Mouse (Mus musculus) gastrocnemius, adult 2 months (tissue): ENCODE measurements around the gene Ap2a2. TPM values are rescaled to one million over a fixed set of nuclear protein-coding genes. Genes with fewer than 3 reads are reported as not detected.
"Not testable (repeated sequence)": the region's sequence is repeated elsewhere in the genome, so short reads cannot be mapped to it uniquely, and the experiment has no call there.

Source experiments
- DNase-seq: peaks from one replicate; pipeline ENCODE4 v3.0.0; 2022
- H3K27ac ChIP-seq: fragments of 200-600 bp; 2 replicates; pipeline ENCODE4 v1.8.1; 2022; ENCODE audit warnings: mild to moderate bottlenecking
- H3K4me3 ChIP-seq: fragments of 200-600 bp; 2 replicates; pipeline ENCODE4 v1.8.1; 2022; ENCODE audit warnings: mild to moderate bottlenecking, moderate library complexity
- CTCF ChIP-seq: fragments of 200-600 bp; IDR thresholded peaks from 2 replicates; pipeline ENCODE4 v1.8.1; 2022; ENCODE audit warnings: antibody characterized with exemption, mild to moderate bottlenecking, moderate library complexity
- intact Hi-C: fragments of 180-260 bp; cut with DNase I; formaldehyde crosslinking; loops from one replicate; pipeline ENCODE4 v1.15.1; 2025
- total RNA-seq, 2 experiments: library from RNA; stranded (reverse); gene quantifications; 2 replicates each; pipeline ENCODE4 v1.2.3; 2021

Ap2a2 gene
- total RNA-seq, 2 experiments from 2014 or later = 52.2 to 52.9 TPM

DNA sequence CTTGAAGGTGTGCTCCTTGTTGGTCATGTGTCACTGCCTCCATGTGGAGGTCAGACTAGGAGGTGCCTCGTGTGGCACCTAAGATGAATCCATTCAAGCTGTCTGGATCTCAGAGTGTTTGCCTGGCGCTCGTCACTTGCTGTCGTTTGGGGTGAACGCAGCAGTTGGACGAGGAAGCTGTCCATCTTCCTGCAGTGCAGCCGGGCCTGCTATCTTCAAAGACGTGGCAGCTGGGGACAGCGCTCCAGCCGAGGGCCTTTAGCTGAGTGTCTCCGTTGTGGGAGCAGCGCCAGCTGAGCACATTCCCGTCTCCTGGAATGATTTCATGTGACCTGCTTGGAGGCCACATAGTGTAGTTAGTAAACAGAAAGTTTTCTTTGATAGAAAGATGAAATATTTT is 50.8 kb downstream of the Ap2a2 start:
- intact Hi-C loops = no loop called here
- Histone ChIP-seq H3K4me3 (no peak overlapping the region), H3K27ac (peak overlapping the region; percentile 51; the same call in 1 of the 2 replicates)
- TF ChIP-seq CTCF = no peak
- no peak for DNase-seq

DNA sequence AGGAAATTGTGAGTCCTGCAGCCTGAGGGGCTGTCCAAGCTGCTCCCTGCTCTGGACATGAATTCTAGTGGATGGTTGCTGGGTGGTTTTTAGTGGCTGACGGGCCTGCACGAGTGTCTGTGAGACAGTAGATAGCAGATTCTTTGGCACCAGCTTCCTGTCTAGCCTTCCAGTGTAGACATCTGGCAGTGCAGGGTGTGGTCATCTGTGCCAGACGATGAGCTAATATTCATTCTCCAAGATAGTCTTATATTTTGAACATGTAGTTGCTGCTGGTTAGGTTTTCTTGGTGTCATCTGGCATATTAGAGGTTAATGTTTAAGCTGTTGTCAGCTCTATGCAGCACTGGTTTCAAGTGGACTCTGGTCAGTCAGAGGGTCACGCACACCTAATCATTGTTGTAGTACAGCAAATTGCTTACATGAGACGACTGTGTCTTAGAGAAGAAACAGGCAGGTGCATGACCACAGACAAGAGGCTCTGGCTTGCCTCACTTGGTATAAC is 52.4 kb downstream of the Ap2a2 start:
- DNase-seq = no peak
- intact Hi-C loops = no loop called here
- TF ChIP-seq CTCF = no peak
- H3K27ac ChIP-seq = no peak overlapping the region
- H3K4me3 ChIP-seq = no peak overlapping the region

DNA sequence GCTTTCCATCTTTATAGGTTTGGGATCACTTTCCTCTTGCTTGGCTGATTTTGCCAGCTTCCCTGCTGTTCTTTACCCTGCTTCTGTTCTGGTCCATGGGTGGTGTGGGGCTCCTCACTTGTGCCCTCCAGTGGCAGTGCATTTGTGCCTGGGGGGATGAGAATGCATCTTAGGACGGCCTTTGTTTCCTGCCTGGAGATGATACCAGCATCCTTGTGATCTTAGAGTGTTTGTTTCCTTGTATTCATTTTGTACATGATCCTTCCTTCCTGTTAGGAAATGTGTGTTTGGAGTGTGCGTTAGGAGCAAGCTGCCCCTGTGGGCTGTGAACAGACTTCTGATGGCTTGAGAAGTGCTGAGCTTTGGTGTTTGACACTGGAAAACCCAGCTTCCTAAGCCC is 62.2 kb downstream of the Ap2a2 start:
- DNase-seq = peak; percentile 13
- peak; percentile 15; the same call in 1 of the 2 replicates for TF ChIP-seq CTCF
- no peak overlapping the region for H3K4me3 ChIP-seq
- no peak overlapping the region for H3K27ac ChIP-seq
- intact Hi-C loops = no loop called here

DNA sequence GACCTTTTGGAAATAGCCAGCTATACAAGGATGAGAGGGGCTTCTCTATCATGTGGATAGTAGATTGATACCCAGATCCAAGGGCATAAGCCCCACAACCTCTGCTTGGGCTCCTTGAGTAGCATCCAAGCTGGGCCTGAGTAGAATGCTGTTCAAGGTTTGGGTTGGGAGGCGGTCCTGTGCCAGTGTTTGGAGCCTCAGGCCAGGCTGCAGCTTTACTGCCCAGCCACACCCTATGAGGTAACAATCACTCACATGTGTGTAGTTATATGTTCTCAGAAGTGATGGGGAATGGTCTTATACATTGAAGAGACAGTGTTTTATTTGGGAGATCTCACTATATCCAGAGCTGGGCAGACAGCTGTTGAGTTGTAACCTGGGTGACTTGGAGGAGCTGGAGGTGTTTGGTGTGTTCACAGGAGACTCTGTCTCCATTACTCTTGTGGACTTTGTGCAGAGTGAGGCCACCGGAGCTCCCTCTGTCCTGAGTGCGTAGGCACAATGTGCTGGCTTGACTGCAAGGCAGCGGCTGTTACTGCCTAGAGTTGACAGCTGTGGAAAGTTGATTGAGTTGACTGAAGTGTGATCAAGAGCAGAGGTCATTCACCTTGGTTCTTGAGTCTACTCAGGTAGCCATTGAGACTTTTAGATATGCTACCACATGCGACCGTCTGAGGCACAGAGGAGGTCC is 63.3 kb downstream of the Ap2a2 start:
- intact Hi-C loops = no loop called here
- no peak overlapping the region for H3K27ac ChIP-seq
- no peak for TF ChIP-seq CTCF
- no peak overlapping the region for H3K4me3 ChIP-seq
- peak; percentile 12 for DNase-seq

DNA sequence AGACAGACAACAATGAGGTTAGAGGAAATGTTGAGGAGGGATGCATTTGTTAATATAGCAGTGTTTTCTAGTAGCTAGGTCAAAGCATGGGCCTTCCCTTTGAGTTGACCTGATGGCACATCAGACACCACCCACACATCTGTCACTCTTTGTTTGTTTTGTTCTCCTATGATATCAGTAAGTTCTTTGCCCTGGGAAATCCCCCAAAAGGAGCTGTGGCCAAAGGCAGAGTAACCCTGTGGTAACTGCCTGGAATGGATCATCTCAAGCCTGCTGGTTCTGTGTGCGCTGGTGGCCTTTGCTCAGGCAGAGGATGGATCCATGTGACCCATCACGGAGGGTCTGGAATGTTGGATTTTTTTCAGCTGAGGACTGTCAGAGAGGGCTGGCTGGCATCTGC is 66.0 kb downstream of the Ap2a2 start:
- no peak overlapping the region for H3K4me3 ChIP-seq
- peak; percentile 10 for DNase-seq
- intact Hi-C loops = no loop called here
- no peak for TF ChIP-seq CTCF
- no peak overlapping the region for H3K27ac ChIP-seq

DNA sequence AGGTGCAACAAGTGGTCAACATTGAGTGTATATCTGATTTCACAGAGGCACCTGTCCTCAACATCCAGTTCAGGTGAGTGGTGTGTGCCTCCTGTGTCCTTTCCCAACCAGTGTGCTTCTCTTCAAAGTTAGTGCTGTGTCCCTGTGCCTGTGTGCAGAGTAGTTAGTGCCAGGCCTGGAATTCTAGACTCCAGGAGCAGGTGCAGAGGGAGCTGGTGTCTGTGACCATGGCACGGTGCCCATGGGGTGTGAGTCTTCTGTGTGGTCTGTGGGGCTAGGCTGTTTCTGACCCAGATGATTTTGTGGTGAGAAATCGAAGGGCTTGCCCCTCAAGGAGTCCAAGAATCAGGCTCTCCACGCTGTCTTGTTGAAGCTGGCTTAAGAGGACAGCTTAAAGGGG is 67.3 kb downstream of the Ap2a2 start:
- DNase-seq = peak; percentile 50
- H3K27ac ChIP-seq = no peak overlapping the region
- intact Hi-C loops = no loop called here
- no peak overlapping the region for H3K4me3 ChIP-seq
- no peak for TF ChIP-seq CTCF

DNA sequence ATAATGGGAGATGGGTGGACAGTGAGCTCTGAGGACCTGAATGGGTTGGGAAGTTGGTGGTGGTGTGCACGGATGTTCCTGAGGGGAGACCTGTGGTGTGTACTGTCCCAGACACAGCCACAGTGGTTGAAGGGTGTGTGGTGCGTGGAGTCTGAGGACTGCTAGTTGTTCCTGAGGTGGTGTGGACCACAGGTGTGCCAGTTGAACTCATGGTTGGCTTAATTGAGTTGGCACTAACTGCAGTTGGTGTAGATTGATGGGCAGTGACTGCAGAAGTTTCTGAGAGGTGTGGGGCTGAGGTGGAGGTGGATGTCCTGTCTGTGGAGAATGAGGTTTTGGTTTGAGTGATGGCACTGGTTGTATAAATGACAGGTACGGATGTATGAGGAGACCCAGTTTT is 76.1 kb downstream of the Ap2a2 start:
- H3K4me3 ChIP-seq, DNase-seq, H3K27ac ChIP-seq, intact Hi-C loops: not testable (repeated sequence)

DNA sequence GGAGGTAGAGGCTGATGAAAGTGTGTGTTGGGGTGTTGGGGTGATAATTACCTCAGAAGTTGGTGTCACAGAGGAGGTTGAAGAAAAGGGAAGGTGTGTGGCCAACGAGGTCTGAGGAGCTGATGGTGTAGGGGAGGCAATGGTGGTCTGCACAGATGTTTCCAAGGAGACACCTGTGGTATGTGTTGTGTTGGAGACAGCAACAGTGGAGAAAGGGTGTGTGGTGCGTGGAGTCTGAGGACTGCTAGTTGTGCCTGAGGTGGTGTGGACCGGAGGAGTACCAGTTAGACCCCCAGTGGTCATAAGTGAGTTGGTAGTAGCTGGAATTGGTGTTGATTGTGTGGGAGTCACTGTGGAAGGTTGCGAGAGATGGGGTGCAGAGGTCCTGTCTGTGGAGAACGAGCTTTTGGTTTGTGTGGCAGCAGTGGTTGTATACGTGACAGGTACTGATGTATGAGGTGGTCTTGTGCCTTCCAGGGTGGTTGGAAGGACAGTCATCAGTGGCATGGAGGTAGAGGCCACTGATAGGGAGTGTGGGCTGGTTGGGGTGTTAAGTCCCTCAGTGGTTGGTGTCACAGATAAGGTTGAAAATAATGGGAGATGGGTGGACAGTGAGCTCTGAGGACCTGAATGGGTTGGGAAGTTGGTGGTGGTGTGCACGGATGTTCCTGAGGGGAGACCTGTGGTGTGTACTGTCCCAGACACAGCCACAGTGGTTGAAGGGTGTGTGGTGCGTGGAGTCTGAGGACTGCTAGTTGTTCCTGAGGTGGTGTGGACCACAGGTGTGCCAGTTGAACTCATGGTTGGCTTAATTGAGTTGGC is 76.8 kb downstream of the Ap2a2 start:
- H3K27ac ChIP-seq, intact Hi-C loops, DNase-seq, H3K4me3 ChIP-seq: not testable (repeated sequence)

DNA sequence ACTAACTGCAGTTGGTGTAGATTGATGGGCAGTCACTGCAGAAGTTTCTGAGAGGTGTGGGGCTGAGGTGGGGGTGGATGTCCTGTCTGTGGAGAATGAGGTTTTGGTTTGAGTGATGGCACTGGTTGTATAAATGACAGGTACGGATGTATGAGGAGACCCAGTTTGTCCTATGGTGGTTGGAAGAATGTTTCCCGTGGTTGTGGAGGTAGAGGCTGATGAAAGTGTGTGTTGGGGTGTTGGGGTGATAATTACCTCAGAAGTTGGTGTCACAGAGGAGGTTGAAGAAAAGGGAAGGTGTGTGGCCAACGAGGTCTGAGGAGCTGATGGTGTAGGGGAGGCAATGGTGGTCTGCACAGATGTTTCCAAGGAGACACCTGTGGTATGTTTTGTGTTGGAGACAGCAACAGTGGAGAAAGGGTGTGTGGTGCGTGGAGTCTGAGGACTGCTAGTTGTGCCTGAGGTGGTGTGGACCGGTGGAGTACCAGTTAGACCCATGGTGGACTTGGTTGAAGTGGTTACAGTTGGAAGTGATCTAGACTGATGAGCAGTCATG is 77.4 kb downstream of the Ap2a2 start:
- intact Hi-C loops = not testable (repeated sequence)

DNA sequence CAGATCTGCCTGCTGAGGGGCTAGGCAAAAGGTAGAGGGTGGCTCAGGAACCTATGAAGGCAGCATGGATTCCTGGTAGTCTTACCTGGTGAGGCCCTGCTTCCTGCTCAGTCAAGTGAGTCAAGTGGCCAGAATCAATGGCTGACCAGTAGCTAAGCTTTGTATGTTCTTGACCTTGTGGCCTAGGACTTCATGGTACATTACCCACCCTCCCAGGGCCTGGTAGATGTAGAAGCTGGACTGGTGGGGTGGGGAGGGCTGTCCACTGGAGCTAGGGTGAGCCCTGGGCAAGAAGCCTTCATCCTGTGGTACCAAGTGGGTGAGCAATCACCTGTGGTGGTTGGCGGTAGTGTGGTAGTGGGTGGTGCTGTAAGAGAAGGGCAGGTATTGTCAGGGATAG is 80.4 kb downstream of the Ap2a2 start:
- no peak for TF ChIP-seq CTCF
- no peak overlapping the region for H3K4me3 ChIP-seq
- H3K27ac ChIP-seq = no peak overlapping the region
- peak; percentile 8 for DNase-seq
- intact Hi-C loops = no loop called here

More for the DNA sequence above, 77.4 kb downstream of the Ap2a2 start:
- DNase-seq, H3K4me3 ChIP-seq, H3K27ac ChIP-seq: not testable (repeated sequence)

DNA sequence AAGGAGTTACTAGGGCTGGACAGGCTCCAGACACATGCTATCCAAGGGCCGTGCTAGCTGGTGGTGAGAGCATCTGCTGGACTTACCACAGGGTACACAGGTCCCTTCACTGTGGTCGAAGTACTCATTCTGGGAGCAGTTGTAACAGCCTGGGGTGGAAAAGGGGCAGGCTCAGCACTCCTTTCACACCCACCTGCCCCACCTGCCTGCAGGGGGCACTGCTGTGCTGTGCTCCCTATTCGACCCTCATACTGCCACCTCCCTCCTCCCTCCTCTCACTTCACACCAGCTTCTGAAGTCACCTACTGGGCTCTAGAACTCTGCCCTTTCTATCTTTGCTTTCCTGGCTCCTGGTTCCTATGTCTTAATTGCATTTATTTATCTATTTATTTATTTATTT is 81.2 kb downstream of the Ap2a2 start:
- H3K27ac ChIP-seq = no peak overlapping the region
- DNase-seq = peak; percentile 31
- TF ChIP-seq CTCF = peak; percentile 53
- no peak overlapping the region for H3K4me3 ChIP-seq
- intact Hi-C loops = no loop called here

DNA sequence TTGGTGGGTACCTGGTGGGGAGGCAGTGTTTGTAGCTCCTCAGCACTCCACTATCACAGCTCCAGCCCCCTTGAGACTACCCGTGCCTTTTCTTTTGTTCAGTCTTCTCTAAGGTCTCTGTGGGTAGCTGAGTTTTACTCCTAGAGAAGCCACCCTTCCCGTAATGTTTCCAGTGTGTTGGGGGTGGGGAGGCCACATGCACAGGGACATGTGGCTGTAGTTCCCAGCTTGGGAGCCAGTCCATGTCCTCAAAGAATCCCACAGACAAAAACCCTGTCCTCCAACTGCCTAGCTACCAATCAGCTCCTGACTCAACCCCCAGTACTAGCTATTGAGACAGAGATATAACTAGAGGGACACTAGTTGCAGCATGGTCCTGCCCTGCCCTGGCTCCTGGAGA is 85.1 kb downstream of the Ap2a2 start:
- TF ChIP-seq CTCF = no peak
- no peak overlapping the region for H3K27ac ChIP-seq
- intact Hi-C loops = no loop called here
- no peak overlapping the region for H3K4me3 ChIP-seq
- no peak for DNase-seq

DNA sequence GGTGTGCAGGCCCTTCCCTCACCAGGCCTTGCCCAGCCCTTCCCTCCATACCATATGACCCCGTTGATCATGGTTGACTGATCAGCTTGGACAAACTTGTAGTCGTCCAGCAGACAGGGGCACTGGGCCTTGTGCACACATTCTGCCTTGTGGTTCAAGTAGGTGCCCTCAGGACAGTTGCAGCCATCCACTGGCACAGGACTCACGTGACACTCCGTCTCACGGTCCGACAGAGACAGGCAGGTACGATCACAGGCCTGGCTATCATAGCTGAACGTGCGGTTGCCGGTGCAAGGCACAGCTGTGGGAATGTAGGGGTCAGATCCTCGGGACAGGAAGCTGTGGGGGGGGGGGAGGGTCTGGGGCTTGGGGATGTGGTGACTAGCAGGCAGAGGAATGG is 85.8 kb downstream of the Ap2a2 start:
- no peak overlapping the region for H3K27ac ChIP-seq
- no peak overlapping the region for H3K4me3 ChIP-seq
- no peak for TF ChIP-seq CTCF
- peak; percentile 14 for DNase-seq
- intact Hi-C loops = no loop called here
